Mouse (Mus musculus) spleen, postnatal 4 days (tissue): ENCODE measurements around the gene Pdia2.
A peak's percentile ranks its signal among the peaks of the same experiment; 100 is the strongest.
"Not testable (repeated sequence)": the region's sequence is repeated elsewhere in the genome, so short reads cannot be mapped to it uniquely, and the experiment has no call there.

ENCODE experiments used
- DNase-seq, 2 experiments: peaks; one replicate each; pipeline ENCODE4 v3.0.0; 2022; ENCODE audit warnings: low spot score in 2 of 2

Gene Pdia2

DNA sequence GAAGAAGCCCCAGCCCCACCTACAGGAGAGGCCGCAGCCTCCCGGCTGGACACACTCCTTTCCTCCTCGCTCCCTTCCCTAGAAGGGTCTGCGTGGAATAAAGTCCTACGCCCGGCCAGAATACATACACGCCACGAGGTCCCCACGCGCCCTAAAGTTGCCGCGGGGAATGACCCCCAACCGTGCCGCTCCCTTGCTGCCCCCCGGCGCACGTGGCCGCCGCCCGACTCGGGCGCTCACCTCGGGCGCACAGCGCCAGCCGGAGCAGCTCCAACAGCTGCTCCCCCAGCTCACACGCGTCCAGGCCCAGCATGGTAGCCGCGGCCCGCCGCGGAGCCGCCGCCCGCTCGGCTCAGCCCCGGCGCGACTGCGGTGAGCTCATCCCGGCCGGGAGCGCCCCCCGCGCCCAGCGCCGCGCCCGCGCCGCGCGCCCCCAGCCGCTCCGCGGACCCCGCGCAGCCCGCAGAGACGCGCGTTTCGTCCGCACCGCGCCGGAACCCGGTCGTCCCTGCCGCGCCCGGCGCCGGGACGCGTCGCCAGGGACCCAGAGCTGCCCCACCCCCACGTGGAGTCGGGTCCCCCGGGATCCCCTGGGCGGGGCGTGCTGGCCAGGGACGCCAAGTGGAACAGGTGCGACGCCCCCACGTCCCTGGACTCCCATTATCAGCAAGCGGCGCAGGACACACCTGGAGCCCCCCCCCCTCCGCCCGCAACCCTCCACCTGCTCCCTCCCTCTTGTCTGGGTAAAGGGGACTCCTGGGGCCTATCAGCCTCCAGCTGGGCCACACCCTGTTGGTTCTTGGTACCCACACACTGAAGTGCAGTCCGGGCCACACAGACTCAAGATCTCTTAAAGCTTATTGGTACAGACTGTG is 2.2 kb upstream of the Pdia2 start:
- peak in 1 of 2 experiments; percentile 47 for DNase-seq

GRCm38 (mm10) chr17:26192481-26193190 is 6.3 kb downstream of the Pdia2 start:
- no peak for DNase-seq

DNA sequence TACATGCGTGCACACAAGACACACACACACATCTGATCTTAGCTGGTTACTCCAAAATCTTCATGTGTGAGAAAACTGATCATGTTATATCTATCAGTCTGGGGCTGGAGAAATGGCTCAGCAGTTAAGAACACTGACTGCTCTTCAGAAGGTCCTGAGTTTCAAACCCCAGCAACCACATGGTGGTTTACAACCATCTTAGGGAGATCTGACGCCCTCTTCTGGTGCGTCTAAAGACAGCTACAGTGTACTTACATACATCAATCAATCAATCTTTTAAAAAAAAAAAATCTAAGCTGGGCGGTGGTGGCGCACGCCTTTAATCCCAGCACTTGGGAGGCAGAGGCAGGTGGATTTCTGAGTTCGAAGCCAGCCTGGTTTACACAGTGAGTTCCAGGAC is 7.4 kb downstream of the Pdia2 start:
- not testable (repeated sequence) for DNase-seq

DNA sequence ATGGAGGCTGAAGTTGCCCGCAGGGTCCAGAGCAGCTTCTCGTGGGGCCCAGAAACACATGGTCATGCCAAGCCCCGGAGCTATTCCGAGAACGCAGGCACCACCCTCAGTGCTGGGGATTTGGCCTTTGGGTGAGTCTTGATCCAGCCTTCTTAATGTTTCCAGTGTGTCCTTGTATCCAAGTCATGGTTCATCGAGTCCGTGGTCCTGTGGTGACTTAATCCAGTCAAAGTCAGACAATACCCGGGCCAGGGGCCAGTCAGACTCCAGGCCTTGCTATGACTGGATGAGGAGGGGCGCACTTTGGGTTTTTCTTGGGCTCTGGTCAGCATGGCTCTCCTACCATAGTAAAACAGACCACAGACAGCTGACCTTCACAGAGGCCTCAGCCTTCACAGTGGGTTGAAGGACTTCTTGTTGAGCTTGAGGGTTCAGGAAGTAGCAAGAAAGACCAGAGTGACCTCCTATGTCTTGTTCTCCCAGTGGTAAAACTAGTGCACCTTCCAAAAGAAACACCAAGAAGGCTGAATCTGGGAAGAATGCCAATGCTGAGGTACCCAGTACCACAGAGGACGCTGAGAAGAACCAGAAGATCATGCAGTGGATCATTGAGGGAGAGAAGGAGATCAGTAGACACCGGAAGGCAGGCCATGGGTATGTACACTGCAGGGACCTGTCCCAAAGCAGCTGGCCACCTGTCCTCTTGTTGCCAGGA is 10.6 kb downstream of the Pdia2 start:
- DNase-seq: no peak

- DNase-seq: no peak
Measured at GRCm38 (mm10) chr17:26187592-26187991, 11.3 kb downstream of the Pdia2 start.

- no peak for DNase-seq
Measured at GRCm38 (mm10) chr17:26181179-26181578, 17.7 kb downstream of the Pdia2 start.

DNA sequence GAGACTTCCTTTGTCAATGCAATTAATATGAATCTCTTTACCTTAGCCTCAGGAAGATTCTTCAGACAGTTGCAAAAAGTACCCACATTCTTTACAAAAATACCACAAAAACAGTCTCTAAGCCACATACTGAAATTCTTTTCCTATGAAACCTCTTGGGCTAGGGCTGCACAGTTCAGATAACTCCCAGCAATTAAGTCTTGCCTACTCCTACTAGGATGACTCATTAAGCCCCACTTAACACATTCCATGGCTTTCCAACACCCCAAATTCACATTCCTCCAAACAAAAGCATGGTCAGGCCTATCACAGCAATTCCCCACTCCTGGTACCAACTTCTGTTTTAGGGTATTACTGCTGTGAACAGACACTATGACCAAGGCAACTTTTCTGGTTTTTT is 20.3 kb downstream of the Pdia2 start:
- DNase-seq: no peak

GRCm38 (mm10) chr17:26175248-26175647 is 23.6 kb downstream of the Pdia2 start:
- DNase-seq: not testable (repeated sequence)

- peak in 1 of 2 experiments; percentile 18 for DNase-seq
Measured at GRCm38 (mm10) chr17:26168039-26168438, 30.8 kb downstream of the Pdia2 start.

DNA sequence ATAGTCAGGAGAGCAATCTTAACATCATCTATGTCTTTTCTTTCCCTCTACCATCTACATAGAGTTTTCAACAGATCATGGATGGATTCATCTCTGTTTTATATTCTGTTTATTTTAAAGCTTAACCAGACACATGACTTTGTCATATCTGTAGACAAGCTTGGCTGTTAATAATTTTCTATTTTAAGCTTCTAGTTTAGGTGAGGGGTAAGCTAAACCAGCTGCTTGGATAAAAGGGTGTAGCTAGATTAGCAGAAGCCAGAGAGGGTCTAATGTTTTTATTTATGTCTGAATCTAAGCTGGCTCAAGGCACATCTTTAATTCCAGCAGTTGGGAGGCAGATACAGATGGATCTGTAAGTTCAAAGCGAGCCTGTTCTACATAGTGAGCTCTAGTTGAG is 36.2 kb downstream of the Pdia2 start:
- DNase-seq: no peak

- DNase-seq: no peak
Measured at GRCm38 (mm10) chr17:26151886-26152630, 46.8 kb downstream of the Pdia2 start.

DNA sequence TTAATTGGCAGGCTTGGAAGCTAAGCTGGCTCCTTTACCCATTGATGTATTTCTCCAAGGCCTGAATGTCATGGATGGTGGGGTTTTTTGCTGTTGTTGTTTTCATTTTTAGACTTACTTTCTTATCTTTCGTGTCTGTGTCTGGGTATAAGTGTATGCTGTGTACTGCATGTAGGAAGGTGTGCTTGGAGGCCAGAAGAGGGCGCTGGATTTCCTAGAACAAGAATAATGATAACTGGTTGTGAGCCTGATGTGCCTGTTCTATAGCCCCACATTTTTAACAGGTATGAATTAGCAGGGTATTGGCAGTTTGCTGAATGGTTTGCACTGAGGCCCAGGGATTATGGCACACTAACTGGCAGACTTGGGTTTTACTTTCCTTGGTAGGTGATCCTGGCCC is 49.8 kb downstream of the Pdia2 start:
- no peak for DNase-seq
